Mouse (Mus musculus) brain, adult 10 weeks (tissue): Measurements from ENCODE around the gene Gm6408. TPM values are rescaled to one million over a fixed set of nuclear protein-coding genes. Genes with fewer than 3 reads are reported as not detected.

Source experiments
- polyA plus RNA-seq: library from polyadenylated mRNA; stranded (reverse); fragments of 350-450 nt; fragmentation: Illumina TruSeq; extraction: RNeasy Lipid Tissue Mini Kit (QIAGEN cat#74804); gene quantifications from one replicate; pipeline ENCODE4 v1.2.3, GENCODE M21; 2015; ENCODE audit warnings: low read depth, low replicate concordance

The Gm6408 gene
- not detected for polyA plus RNA-seq

DNA sequence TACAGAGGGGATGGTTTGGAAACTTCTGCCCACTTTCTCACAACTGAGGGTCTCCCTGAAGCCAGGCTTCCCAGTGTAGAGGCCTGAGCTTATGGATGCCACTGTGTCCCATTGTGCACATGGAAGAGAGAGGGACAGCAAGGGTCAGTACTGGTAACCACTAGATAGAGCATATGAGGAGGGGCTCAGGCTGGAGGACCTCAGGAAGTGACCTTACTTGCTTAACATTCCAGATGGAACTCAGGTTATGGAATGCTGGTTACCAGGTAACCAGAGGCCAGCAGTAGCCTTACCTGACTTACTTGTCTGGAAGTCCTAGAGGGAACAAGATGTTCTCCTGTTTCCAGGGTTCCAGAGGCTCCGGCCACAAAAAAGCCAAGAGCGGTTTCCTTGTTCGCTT, at the start of gene Gm6408:
TSS of gene Gm6408 (plus strand) at position 301 of the 400 bp plus-strand sequence.

DNA sequence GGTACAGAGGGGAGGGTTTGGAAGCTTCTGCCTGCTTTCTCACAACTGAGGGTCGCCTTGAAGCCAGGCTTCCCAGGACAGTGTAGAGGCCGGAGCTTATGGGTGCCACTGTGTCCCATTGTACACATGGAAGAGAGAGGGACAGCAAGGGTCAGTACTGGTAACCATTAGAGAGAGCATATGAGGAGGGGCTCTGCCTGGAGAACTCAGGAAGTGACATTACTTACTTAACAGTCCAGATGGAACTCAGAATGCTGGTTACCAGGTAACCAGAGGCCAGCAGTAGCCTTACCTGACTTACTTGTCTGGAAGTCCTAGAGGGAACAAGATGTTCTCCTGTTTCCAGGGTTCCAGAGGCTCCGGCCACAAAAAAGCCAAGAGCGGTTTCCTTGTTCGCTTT, 9.3 kb downstream of the Gm6408 start, which contains the start of gene Gm6370:
TSS of gene Gm6370 (plus strand) at position 301 of the 400 bp plus-strand sequence.

DNA sequence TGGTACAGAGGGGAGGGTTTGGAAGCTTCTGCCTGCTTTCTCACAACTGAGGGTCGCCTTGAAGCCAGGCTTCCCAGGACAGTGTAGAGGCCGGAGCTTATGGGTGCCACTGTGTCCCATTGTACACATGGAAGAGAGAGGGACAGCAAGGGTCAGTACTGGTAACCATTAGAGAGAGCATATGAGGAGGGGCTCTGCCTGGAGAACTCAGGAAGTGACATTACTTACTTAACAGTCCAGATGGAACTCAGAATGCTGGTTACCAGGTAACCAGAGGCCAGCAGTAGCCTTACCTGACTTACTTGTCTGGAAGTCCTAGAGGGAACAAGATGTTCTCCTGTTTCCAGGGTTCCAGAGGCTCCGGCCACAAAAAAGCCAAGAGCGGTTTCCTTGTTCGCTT, 20.3 kb downstream of the Gm6408 start, which contains the start of gene 4930449I24Rik:
TSS of gene 4930449I24Rik (plus strand) at position 301 of the 400 bp plus-strand sequence.

DNA sequence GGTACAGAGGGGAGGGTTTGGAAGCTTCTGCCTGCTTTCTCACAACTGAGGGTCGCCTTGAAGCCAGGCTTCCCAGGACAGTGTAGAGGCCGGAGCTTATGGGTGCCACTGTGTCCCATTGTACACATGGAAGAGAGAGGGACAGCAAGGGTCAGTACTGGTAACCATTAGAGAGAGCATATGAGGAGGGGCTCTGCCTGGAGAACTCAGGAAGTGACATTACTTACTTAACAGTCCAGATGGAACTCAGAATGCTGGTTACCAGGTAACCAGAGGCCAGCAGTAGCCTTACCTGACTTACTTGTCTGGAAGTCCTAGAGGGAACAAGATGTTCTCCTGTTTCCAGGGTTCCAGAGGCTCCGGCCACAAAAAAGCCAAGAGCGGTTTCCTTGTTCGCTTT, 32.1 kb downstream of the Gm6408 start, which contains the start of gene Gm3402:
TSS of gene Gm3402 (plus strand) at position 301 of the 400 bp plus-strand sequence.

DNA sequence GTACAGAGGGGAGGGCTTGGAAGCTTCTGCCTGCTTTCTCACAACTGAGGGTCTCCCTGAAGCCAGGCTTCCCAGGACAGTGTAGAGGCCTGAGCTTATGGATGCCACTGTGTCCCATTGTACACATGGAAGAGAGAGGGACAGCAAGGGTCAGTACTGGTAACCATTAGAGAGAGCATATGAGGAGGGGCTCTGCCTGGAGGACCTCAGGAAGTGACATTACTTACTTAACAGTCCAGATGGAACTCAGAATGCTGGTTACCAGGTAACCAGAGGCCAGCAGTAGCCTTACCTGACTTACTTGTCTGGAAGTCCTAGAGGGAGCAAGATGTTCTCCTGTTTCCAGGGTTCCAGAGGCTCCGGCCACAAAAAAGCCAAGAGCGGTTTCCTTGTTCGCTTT, 43.7 kb downstream of the Gm6408 start, which contains the start of gene Gm3404:
TSS of gene Gm3404 (plus strand) at position 301 of the 400 bp plus-strand sequence.

Other genes starting within 250 kb of the Gm6408 start
- 58.5 TPM for gene Wasf3, start 97.0 kb upstream of the Gm6408 start, polyA plus RNA-seq
- not detected for gene Gm6370, start 9.4 kb downstream of the Gm6408 start, polyA plus RNA-seq
- not detected for gene 4930449I24Rik, start 20.4 kb downstream of the Gm6408 start, polyA plus RNA-seq
- not detected for gene Gm3402, start 32.2 kb downstream of the Gm6408 start, polyA plus RNA-seq
- not detected for gene Gm3404, start 43.8 kb downstream of the Gm6408 start, polyA plus RNA-seq
- not detected for gene Gm3409, start 55.7 kb downstream of the Gm6408 start, polyA plus RNA-seq
- gene Gm3415, start 74.2 kb downstream of the Gm6408 start, polyA plus RNA-seq = not detected
- gene Gpr12, start 103.3 kb downstream of the Gm6408 start, polyA plus RNA-seq = 20.0 TPM